Mouse (Mus musculus) liver, postnatal 0 days (tissue): Measurements from ENCODE around the gene Gm20388.

Experiments used
- CTCF ChIP-seq: sonication (generic); IDR thresholded peaks from 2 replicates; pipeline ENCODE4 v1.5.1; 2016; ENCODE audit warnings: antibody characterized with exemption, low read depth
- EP300 ChIP-seq: IDR thresholded peaks from 2 replicates; pipeline ENCODE4 v1.6.1; 2016; ENCODE audit warnings: antibody characterized with exemption, low read depth, mild to moderate bottlenecking

- TF ChIP-seq EP300 (no peak), CTCF (no peak)
Observed at GRCm38 (mm10) chr8:120429116-120429515, 518.5 kb downstream of the Gm20388 start.
